Mouse (Mus musculus): ENCODE measurements around the gene Notch1.

Gene Notch1

GRCm38 (mm10) chr2:26447451-26447850 lies 69.0 kb downstream of the Notch1 start:
- DNase-seq (ENCODE audit: low read depth, low spot score): no peak

GRCm38 (mm10) chr2:26446671-26447070 lies 69.8 kb downstream of the Notch1 start:
- no peak for DNase-seq (ENCODE audit: low read depth, low spot score)

GRCm38 (mm10) chr2:26445666-26446445 lies 70.6 kb downstream of the Notch1 start:
- no peak for DNase-seq (ENCODE audit: low read depth, low spot score)

GRCm38 (mm10) chr2:26444946-26445665 lies 71.4 kb downstream of the Notch1 start, which contains the start of gene Sec16a:
Gene Sec16a (minus strand): TSS chr2:26445216.
- DNase-seq (ENCODE audit: low read depth, low spot score): peak; percentile 100

GRCm38 (mm10) chr2:26444368-26444767 lies 72.1 kb downstream of the Notch1 start:
- no peak for DNase-seq (ENCODE audit: low read depth, low spot score)

- no peak for DNase-seq (ENCODE audit: low read depth, low spot score)
Measured at GRCm38 (mm10) chr2:26443876-26444275, 72.6 kb downstream of the Notch1 start.

GRCm38 (mm10) chr2:26442843-26443242 lies 73.6 kb downstream of the Notch1 start:
- no peak for DNase-seq (ENCODE audit: low read depth, low spot score)

GRCm38 (mm10) chr2:26441688-26442087 lies 74.8 kb downstream of the Notch1 start:
- DNase-seq (ENCODE audit: low read depth, low spot score): no peak

- DNase-seq (ENCODE audit: low read depth, low spot score): no peak
Measured at GRCm38 (mm10) chr2:26441261-26441660, 75.2 kb downstream of the Notch1 start.

GRCm38 (mm10) chr2:26439671-26440070 lies 76.8 kb downstream of the Notch1 start:
- DNase-seq (ENCODE audit: low read depth, low spot score): no peak

GRCm38 (mm10) chr2:26438373-26438772 lies 78.1 kb downstream of the Notch1 start:
- DNase-seq (ENCODE audit: low read depth, low spot score): no peak

- DNase-seq (ENCODE audit: low read depth, low spot score): no peak
Measured at GRCm38 (mm10) chr2:26437221-26437620, 79.2 kb downstream of the Notch1 start.

GRCm38 (mm10) chr2:26434791-26435572 lies 81.5 kb downstream of the Notch1 start:
- DNase-seq (ENCODE audit: low read depth, low spot score): no peak

GRCm38 (mm10) chr2:26429851-26430250 lies 86.6 kb downstream of the Notch1 start:
- no peak for DNase-seq (ENCODE audit: low read depth, low spot score)

GRCm38 (mm10) chr2:26424541-26424940 lies 91.9 kb downstream of the Notch1 start:
- no peak for DNase-seq (ENCODE audit: low read depth, low spot score)

- DNase-seq (ENCODE audit: low read depth, low spot score): no peak
Measured at GRCm38 (mm10) chr2:26423086-26423485, 93.4 kb downstream of the Notch1 start.

- DNase-seq (ENCODE audit: low read depth, low spot score): no peak
Measured at GRCm38 (mm10) chr2:26421969-26422368, 94.5 kb downstream of the Notch1 start.

- no peak for DNase-seq (ENCODE audit: low read depth, low spot score)
Measured at GRCm38 (mm10) chr2:26418120-26418519, 98.3 kb downstream of the Notch1 start.

- DNase-seq (ENCODE audit: low read depth, low spot score): no peak
Measured at GRCm38 (mm10) chr2:26417066-26417465, 99.4 kb downstream of the Notch1 start.

GRCm38 (mm10) chr2:26410931-26411411 lies 105.5 kb downstream of the Notch1 start:
- no peak for DNase-seq (ENCODE audit: low read depth, low spot score)

- DNase-seq (ENCODE audit: low read depth, low spot score): no peak
Measured at GRCm38 (mm10) chr2:26410091-26410490, 106.4 kb downstream of the Notch1 start.

GRCm38 (mm10) chr2:26409362-26409761 lies 107.1 kb downstream of the Notch1 start:
- DNase-seq (ENCODE audit: low read depth, low spot score): no peak

Measured in retina, adult 2 months (tissue).